Mouse (Mus musculus): Measurements from ENCODE around the gene Dock9. TPM values are rescaled to one million over a fixed set of nuclear protein-coding genes. Genes with fewer than 3 reads are reported as not detected.

Dock9 gene
- polyA plus RNA-seq, 1 experiment from 2014 or later = 11.1 TPM

DNA sequence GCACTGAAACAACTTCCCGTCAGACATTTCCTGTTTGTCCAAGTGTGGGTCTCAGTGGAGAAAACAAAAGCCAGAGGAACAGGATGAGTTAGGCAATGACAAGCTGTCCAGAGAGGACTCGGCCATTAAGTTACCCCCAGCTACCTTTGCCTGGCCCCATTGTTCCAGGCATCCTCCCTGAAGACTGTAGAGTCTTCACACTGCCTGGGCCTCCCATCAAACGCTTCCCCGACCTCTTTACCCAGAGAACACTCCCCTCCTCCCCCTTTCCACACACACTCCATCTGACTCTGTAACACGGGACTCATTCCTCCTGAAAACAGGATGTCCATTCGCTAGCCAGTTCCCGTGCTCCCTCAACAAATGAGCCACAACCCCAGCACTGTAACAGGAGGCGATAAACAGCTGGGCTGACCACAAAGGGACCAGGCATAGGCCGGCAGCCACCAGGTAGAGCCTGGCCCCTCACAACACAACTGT lies 149.0 kb downstream of the Dock9 start:
- ATAC-seq (replicated peaks; ENCODE audit: low FRiP score, low read depth) = peak; percentile 62; the same call in 1 of the 2 replicates

DNA sequence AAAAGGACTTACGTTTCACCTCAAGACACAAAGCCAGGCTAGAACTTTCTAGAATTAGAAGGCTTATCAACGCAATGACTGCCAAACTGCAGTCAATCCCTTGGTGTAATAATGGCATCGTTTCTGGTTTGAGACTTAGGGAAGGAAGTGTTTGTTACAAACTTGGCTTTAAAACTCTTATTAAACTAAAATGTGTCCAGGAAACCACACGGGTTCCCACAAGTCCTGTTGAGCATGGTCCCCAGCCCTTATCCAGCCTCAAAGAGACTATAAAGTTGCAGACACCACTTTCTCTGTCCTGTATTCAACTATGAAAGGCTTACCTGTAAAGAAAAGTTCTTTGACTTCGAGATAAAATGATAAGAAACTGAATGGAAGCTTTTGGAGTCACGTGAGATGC lies 149.9 kb downstream of the Dock9 start:
- Histone ChIP-seq H3K9ac (ENCODE audit: low read depth, low read length) (no peak overlapping the region), H3K4me1 (replicated peaks; ENCODE audit: insufficient read depth, low read length) (no peaks in the 10 kb centered on the region; the same call in none of the 2 replicates), H3K4me3 (replicated peaks; ENCODE audit: low read depth, low read length) (no peak overlapping the region), H3K27me3 (ENCODE audit: insufficient read depth, low read length) (no peaks in the 10 kb centered on the region), H3K4me2 (ENCODE audit: low read length) (no peak overlapping the region), H3K36me3 (ENCODE audit: insufficient read depth, low read length) (peaks cover 13% of the 10 kb centered on the region; the same call in 1 of the 2 replicates), H3K27ac (peak overlapping the region; percentile 26), H3K9me3 (replicated peaks; ENCODE audit: low read length) (no peaks in the 10 kb centered on the region)
- ATAC-seq (replicated peaks; ENCODE audit: low FRiP score, low read depth) = no peak
- 79% methylated on average over 6 of the region's 6 CpGs for WGBS
- no peak for TF ChIP-seq CTCF (IDR thresholded peaks at IDR 0.05; ENCODE audit: low read depth)
- DNase-seq (ENCODE audit: low spot score) = no peak

More for the DNA sequence above, 149.0 kb downstream of the Dock9 start:
- Histone ChIP-seq H3K36me3 (ENCODE audit: insufficient read depth, low read length) (peaks cover 15% of the 10 kb centered on the region; the same call in 1 of the 2 replicates), H3K9me3 (replicated peaks; ENCODE audit: low read length) (no peaks in the 10 kb centered on the region), H3K4me1 (replicated peaks; ENCODE audit: insufficient read depth, low read length) (no peaks in the 10 kb centered on the region; the same call in none of the 2 replicates), H3K4me3 (replicated peaks; ENCODE audit: low read depth, low read length) (no peak overlapping the region), H3K4me2 (ENCODE audit: low read length) (no peak overlapping the region), H3K9ac (ENCODE audit: low read depth, low read length) (no peak overlapping the region), H3K27me3 (ENCODE audit: insufficient read depth, low read length) (no peaks in the 10 kb centered on the region), H3K27ac (peak overlapping the region; percentile 26)
- WGBS = 25% methylated on average over 9 of the region's 9 CpGs
- no peak for TF ChIP-seq CTCF (IDR thresholded peaks at IDR 0.05; ENCODE audit: low read depth)
- peak; percentile 74 for DNase-seq (ENCODE audit: low spot score)

DNA sequence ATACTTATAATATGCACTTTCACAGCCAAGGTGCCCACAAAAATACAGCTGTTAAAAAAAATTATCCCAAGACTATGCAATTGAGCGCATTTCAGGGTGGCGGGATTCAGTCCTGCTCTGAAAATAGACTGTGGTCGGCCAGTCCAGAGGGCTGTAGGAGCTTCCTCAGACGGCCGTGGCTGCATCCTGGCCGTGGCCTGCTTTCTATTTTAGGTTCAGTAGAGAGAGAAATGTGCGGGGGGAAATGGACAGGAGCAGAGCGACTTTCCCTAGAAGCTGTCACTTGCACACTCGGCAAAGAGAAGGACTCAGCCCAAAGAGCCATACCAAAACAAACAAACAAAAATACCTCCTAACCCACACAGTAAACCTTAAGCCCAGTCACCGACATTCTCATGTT lies 151.0 kb downstream of the Dock9 start:
- no peak for TF ChIP-seq CTCF (IDR thresholded peaks at IDR 0.05; ENCODE audit: low read depth)
- no peak overlapping the region for H3K4me3 ChIP-seq (replicated peaks; ENCODE audit: low read depth, low read length)
- no peaks in the 10 kb centered on the region for H3K9me3 ChIP-seq (replicated peaks; ENCODE audit: low read length)
- peak; percentile 44 for DNase-seq (ENCODE audit: low spot score)
- no peaks in the 10 kb centered on the region for H3K27me3 ChIP-seq (ENCODE audit: insufficient read depth, low read length)
- H3K4me1 ChIP-seq (replicated peaks; ENCODE audit: insufficient read depth, low read length) = no peaks in the 10 kb centered on the region; the same call in none of the 2 replicates
- H3K4me2 ChIP-seq (ENCODE audit: low read length) = no peak overlapping the region
- H3K9ac ChIP-seq (ENCODE audit: low read depth, low read length) = no peak overlapping the region
- ATAC-seq (replicated peaks; ENCODE audit: low FRiP score, low read depth) = no peak
- WGBS = 33% methylated on average over 10 of the region's 10 CpGs
- H3K36me3 ChIP-seq (ENCODE audit: insufficient read depth, low read length) = peaks cover 10% of the 10 kb centered on the region; the same call in 1 of the 2 replicates
- H3K27ac ChIP-seq = 0 out of 2 replicates have a peak overlapping the region, but pooled peaks have one; percentile 0

DNA sequence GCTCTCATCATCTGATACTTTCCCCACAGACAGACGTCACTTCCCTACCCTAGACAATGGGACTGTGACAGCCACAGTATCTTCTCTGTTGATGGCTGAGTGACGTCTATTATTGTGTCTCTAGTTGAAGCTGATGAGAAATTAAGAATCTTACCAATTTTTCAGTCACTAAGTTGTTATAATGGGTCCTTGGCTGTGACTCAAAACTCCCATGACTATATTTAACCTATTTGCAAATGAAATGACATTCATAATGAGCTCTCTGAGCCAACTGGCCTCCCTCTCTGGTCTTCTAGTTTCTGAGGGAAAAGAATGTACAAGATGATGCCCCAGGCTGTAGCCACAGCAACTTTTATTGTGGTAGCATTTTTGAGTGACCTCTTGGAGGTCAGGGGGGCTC lies 153.3 kb downstream of the Dock9 start:
- H3K4me3 ChIP-seq (replicated peaks; ENCODE audit: low read depth, low read length) = no peak overlapping the region
- no peaks in the 10 kb centered on the region; the same call in 1 of the 2 replicates for H3K4me1 ChIP-seq (replicated peaks; ENCODE audit: insufficient read depth, low read length)
- DNase-seq (ENCODE audit: low spot score) = no peak
- 90% methylated on average over 2 of the region's 2 CpGs for WGBS
- no peak overlapping the region for H3K4me2 ChIP-seq (ENCODE audit: low read length)
- no peak for ATAC-seq (replicated peaks; ENCODE audit: low FRiP score, low read depth)
- no peaks in the 10 kb centered on the region for H3K9me3 ChIP-seq (replicated peaks; ENCODE audit: low read length)
- H3K27ac ChIP-seq = no peak overlapping the region
- TF ChIP-seq CTCF (IDR thresholded peaks at IDR 0.05; ENCODE audit: low read depth) = no peak
- H3K9ac ChIP-seq (ENCODE audit: low read depth, low read length) = no peak overlapping the region
- peaks cover 7% of the 10 kb centered on the region; the same call in 1 of the 2 replicates for H3K36me3 ChIP-seq (ENCODE audit: insufficient read depth, low read length)
- no peaks in the 10 kb centered on the region for H3K27me3 ChIP-seq (ENCODE audit: insufficient read depth, low read length)

DNA sequence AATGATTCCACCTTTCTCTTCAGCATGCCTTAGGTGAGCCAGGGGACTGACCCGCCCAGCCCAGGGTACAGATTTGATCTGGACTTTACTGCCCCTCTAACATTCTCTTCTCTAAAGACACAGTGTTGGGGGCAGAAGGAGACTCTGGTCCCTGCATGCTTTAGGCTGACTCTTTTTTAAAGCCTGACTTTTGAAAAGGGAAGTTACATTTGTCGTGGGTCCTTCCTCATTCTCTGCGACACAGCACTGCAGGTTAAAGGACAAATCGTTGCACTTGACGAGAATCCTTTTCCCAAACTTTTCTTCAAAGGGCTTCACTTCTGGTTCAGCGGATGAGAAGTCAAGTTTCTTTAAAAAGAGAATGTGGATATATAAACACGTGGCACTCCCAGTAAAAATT lies 156.4 kb downstream of the Dock9 start:
- TF ChIP-seq CTCF (IDR thresholded peaks at IDR 0.05; ENCODE audit: low read depth) = no peak
- Histone ChIP-seq H3K4me2 (ENCODE audit: low read length) (no peak overlapping the region), H3K9ac (ENCODE audit: low read depth, low read length) (no peak overlapping the region), H3K27me3 (ENCODE audit: insufficient read depth, low read length) (no peaks in the 10 kb centered on the region), H3K9me3 (replicated peaks; ENCODE audit: low read length) (no peaks in the 10 kb centered on the region), H3K36me3 (ENCODE audit: insufficient read depth, low read length) (peaks cover 16% of the 10 kb centered on the region), H3K27ac (no peak overlapping the region), H3K4me3 (replicated peaks; ENCODE audit: low read depth, low read length) (no peak overlapping the region), H3K4me1 (replicated peaks; ENCODE audit: insufficient read depth, low read length) (no peaks in the 10 kb centered on the region)
- DNase-seq (ENCODE audit: low spot score) = no peak
- WGBS = 85% methylated on average over 7 of the region's 7 CpGs
- no peak for ATAC-seq (replicated peaks; ENCODE audit: low FRiP score, low read depth)

DNA sequence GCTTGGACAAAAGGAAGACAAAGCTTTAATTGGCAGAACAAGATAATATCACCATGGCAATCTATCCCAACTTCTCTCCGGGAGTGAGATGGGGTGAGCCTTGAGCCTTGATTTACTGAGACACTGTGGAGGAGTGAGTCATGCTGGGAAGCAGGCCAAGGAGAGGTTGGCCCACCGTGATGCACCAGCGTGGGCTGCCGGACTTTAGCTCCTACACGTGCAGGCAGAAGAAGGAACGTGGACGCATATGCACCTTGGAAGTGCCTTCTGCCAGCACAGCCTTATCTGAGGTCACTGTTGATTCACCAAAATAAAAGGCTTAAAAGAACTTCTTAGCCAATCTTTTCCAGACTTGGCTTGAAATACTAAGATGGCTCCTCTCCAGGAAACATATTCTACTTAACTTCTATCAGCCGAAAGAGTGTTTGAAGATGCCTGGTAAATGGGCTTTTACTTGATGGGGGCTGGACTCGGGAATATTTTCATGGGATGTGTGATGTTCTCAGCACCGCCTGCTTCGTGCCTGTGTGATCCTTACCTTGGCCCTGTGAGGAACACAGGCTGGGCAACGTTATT lies 160.6 kb downstream of the Dock9 start:
- H3K4me3 ChIP-seq (replicated peaks; ENCODE audit: low read depth, low read length) = no peak overlapping the region
- no peak overlapping the region for H3K27ac ChIP-seq
- DNase-seq (ENCODE audit: low spot score) (no peak), ATAC-seq (replicated peaks; ENCODE audit: low FRiP score, low read depth) (no peak)
- WGBS = 58% methylated on average over 12 of the region's 12 CpGs
- no peak overlapping the region for H3K9ac ChIP-seq (ENCODE audit: low read depth, low read length)
- TF ChIP-seq CTCF (IDR thresholded peaks at IDR 0.05; ENCODE audit: low read depth) = no peak
- peaks cover 17% of the 10 kb centered on the region for H3K36me3 ChIP-seq (ENCODE audit: insufficient read depth, low read length)
- no peaks in the 10 kb centered on the region for H3K9me3 ChIP-seq (replicated peaks; ENCODE audit: low read length)
- H3K27me3 ChIP-seq (ENCODE audit: insufficient read depth, low read length) = no peaks in the 10 kb centered on the region
- H3K4me2 ChIP-seq (ENCODE audit: low read length) = no peak overlapping the region
- H3K4me1 ChIP-seq (replicated peaks; ENCODE audit: insufficient read depth, low read length) = no peaks in the 10 kb centered on the region

Data from kidney, postnatal 0 days (tissue).